Mouse (Mus musculus) left cerebral cortex, adult 11 months (tissue): ENCODE data around the gene Il4ra.

Source experiments
- DNase-seq: peaks from one replicate; pipeline ENCODE4 v3.0.0; 2022; ENCODE audit warnings: low spot score

The Il4ra gene

DNA sequence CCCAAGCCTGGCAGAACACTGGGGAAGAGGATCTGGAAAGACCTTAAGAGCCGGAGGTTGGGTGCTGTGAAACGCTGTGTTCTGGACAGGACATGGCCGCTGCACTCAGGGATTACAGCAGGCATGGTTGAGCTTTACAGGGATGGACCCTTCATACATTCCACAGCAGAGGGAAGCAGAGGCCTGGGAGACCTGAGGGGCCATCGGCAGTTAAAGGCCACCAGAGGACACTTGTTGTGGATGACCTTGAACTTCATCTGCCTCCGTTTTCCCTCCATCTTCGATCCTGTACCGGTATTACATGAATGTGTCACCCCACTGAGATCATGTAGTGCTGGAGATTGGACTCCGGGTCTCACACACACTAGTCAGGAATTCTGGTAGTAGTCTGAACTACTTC is 2.0 kb upstream of the Il4ra start:
- DNase-seq = no peak

- no peak for DNase-seq
Observed at GRCm38 (mm10) chr7:125550881-125551381, 989 bp upstream of the Il4ra start.

GRCm38 (mm10) chr7:125552851-125553555 is 1.1 kb downstream of the Il4ra start:
- DNase-seq = no peak

- DNase-seq = no peak
Observed at GRCm38 (mm10) chr7:125553653-125554428, 1.9 kb downstream of the Il4ra start.

GRCm38 (mm10) chr7:125554456-125555114 is 2.7 kb downstream of the Il4ra start:
- no peak for DNase-seq

DNA sequence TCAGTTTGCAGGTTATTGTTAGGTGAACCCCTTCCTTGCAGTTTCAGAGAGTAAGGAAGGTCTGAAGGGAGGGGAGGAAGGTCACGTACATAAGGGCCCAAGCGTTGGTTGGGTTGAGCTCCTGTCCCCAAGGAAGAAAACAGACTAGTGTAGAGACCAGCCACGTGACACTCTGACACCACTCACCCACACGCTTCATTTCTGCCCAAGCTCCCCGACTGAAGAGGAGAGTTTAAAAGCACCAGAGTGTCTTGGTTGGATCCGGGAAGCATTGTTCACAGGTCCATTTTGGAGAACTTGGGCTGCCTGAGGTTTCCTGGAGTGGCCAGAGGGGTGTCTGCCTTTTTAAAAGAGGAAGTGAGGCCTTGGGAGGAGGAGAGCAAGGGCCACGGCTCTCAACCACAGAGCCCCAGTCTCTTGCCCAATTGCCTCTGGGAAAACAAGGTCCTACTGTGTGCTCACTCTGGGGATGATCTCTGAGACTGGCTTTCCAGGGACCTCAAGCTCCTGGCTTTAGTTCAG is 3.5 kb downstream of the Il4ra start:
- DNase-seq = no peak

DNA sequence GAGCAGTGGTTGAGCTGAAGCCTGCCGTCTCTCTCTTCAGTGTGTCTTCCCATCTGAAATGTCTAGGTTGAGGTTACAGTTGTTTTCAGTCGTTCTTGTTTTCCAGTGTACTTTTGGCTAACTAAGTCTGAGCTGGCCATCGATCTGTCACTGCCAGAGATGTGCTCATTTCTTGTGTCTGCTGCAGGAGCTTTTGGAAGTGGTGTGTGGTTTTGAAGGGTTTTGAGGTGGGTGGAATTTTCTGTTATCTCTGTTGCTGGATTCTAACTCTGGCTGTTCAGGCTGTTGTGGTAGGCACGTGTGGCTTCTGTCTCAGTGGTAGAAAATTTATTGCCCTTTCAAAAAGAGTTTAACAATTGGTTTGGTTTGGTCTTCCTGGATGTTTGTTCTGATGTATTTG is 4.2 kb downstream of the Il4ra start:
- DNase-seq = no peak

DNA sequence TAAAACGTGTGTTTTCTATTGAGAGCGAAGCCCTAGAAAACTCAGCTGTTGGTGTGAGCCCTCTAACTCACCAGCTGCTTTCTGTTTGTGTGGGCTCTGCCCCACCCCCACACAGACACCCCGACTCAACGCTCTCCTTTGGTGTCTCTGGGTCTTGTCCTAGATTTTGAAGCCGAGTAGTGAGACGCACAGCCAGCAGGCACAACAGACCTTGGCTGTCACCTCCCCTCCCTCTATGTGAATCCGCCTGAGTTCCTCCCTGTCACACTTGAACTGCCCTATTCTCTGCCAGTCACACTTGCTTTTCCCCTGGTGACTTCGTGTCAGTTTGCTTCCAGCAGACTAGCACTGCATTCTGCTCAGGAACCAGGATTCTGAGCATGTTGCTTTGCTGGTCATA is 4.9 kb downstream of the Il4ra start:
- DNase-seq = no peak

GRCm38 (mm10) chr7:125558401-125558945 is 6.6 kb downstream of the Il4ra start:
- no peak for DNase-seq

- no peak for DNase-seq
Observed at GRCm38 (mm10) chr7:125558997-125559396, 7.1 kb downstream of the Il4ra start.

GRCm38 (mm10) chr7:125559537-125559936 is 7.6 kb downstream of the Il4ra start:
- no peak for DNase-seq

DNA sequence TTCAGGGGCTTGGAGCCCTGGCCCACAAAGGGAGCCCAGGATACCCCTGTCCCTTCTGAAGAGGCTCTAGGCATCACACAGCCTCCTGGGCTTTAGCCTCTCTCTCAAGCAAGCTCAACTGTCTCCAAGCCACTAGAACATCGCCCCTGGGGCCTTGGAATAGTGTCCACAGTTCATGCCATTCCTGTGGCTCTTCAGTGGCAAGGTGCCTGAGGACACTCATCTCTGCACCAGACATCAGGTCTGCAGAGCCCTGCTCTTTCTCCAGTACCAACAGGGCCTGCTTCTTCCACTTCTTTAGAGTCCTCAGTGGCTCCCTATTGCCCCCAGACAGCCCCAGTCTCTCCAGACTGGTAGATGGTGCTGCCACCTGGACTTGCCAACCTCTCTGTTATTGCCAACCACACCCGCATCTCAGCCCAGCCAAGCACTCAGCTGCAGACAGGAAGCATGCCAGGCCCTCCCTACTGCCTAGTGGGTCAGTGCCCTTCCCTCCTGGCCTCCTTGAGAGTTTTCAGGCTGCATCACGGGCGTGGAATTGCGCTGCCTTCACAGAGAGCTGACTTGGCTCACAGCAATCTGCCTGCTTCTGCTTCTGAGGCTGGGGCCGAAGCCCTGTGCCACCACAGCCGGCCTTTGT is 8.3 kb downstream of the Il4ra start:
- no peak for DNase-seq

- DNase-seq = no peak
Observed at GRCm38 (mm10) chr7:125561085-125561690, 9.3 kb downstream of the Il4ra start.

GRCm38 (mm10) chr7:125562413-125562812 is 10.5 kb downstream of the Il4ra start:
- DNase-seq = no peak

- DNase-seq = no peak
Observed at GRCm38 (mm10) chr7:125563093-125563492, 11.2 kb downstream of the Il4ra start.

- no peak for DNase-seq
Observed at GRCm38 (mm10) chr7:125564316-125565024, 12.6 kb downstream of the Il4ra start.

DNA sequence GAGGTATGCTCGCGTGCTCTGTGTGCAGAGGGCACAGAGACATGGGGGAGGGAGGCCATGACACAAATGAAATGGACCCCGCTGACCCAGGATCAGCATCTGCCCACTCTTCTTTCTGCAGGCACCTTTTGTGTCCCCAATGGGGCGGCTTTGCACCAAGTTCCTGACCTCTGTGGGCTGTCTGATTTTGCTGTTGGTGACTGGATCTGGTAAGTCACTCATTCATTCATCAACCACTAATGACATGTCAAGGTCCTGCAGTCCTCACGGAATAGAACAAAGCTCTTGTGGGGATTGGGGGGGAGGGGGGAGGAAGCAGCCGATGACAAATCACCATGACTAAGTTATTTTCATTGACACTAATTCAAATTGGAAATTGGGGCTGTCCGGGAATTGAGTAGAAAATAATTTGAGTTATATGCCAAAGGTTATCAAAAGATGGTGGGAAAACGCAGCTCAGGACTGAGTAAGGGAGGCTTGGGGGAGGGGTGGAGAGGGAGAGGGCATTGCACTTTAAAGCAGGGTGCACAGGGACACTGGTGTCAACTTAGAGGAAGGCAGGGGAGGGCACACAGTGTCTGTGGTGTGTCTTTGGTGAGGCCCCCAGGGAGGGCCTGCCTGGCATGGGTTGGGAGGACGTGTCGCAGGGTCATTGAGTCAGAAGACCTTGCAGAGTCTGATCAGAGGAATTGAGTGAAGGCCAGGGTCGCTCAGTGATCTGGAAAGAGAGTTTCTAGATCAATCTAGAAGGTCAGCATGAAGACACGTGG is 13.8 kb downstream of the Il4ra start:
- DNase-seq = no peak

GRCm38 (mm10) chr7:125566420-125566819 is 14.5 kb downstream of the Il4ra start:
- no peak for DNase-seq

GRCm38 (mm10) chr7:125568888-125569287 is 17.0 kb downstream of the Il4ra start:
- DNase-seq = no peak

GRCm38 (mm10) chr7:125571891-125572290 is 20.0 kb downstream of the Il4ra start:
- DNase-seq = no peak
